Mouse (Mus musculus): Measurements from ENCODE around the gene Ascc3. TPM values are rescaled to one million over a fixed set of nuclear protein-coding genes. Genes with fewer than 3 reads are reported as not detected.

Ascc3 gene
- total RNA-seq, 2 experiments from 2014 or later: 23.4 to 26.9 TPM

DNA sequence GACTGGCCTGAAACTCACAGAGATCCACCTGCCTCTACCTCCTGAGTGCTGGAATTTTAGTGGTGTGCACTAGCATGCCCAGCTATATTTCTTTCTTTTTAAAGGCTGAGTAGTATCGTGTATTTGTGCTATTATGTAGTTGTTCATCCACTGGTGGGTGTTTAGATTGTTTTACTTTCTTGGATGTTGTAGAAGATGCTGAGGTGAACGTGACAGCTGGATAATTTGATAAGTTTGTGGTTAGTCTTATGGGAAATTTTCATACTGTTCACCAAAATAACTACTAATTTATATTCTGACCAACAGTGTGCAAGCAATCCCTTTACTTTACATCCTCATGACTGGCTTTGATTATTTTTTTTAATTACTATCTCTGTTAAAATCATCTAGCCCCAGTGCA, 169.6 kb downstream of the Ascc3 start:
- DNase-seq (ENCODE audit: low spot score in 2 of 2): no peak

GRCm38 (mm10) chr10:50762984-50763383, 170.5 kb downstream of the Ascc3 start:
- DNase-seq (ENCODE audit: low spot score in 2 of 2): peak in 1 of 2 experiments; percentile 24

- no peak for DNase-seq (ENCODE audit: low spot score in 2 of 2)
Observed at GRCm38 (mm10) chr10:50763457-50764310, 171.2 kb downstream of the Ascc3 start.

DNA sequence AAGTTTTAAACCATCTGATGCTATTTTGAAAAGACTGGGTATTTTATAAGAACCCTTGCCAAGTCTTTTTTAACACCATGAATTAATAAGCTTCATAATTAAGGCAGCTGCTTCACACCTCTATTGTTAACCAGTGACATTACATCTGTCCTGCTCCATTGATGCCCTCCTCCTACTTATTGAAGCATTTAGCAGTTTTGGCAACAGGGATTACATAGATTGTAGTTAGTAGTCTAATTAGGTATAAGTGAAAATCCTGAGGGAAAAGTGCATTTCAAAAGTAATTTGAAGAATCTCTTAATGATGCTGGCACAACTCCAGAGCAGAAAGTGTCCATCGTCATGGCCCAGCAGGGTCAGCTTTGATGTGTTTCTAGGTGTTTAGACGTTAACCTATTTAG, 180.3 kb downstream of the Ascc3 start:
- no peak for DNase-seq (ENCODE audit: low spot score in 2 of 2)

DNA sequence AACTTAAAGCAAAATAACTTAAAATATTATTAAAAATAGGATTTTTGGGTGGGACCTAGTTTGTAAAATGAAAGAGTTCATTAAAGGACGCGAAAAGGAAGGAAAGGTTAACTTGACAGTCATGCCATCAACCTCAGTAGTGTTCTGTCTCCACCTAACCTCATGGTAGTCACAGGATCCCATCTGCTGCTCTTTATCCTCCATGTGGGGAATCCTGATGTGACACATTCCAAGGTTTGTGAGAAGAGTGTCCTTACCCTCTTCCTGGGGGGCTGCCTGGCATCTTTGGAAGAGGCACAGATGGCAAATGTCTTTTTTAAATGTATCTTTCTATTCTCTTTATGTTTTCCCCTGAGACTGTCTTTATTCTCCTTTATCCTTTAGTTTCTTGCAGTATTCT, 181.4 kb downstream of the Ascc3 start:
- no peak for DNase-seq (ENCODE audit: low spot score in 2 of 2)

DNA sequence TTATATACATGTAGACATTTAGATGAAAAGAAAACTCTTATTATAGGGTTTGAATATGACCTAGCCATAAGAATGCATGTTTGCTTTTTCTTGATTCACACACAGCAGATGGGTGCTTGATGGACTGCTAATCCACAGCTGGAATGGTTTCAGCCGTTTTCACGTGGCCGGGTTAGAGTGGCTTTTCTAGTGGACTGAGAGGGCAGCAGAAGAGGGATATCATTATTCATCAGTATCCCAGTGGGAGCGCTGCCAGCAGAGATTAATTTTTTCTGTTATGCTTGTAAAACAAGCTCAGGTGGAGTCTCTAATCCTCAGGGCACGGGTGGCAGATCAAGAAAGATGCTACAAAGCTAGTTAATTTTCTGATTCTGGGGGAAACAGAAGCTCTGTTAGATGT, 200.4 kb downstream of the Ascc3 start:
- no peak for DNase-seq (ENCODE audit: low spot score in 2 of 2)

- no peak for DNase-seq (ENCODE audit: low spot score in 2 of 2)
Observed at GRCm38 (mm10) chr10:50801594-50801993, 209.1 kb downstream of the Ascc3 start.

DNA sequence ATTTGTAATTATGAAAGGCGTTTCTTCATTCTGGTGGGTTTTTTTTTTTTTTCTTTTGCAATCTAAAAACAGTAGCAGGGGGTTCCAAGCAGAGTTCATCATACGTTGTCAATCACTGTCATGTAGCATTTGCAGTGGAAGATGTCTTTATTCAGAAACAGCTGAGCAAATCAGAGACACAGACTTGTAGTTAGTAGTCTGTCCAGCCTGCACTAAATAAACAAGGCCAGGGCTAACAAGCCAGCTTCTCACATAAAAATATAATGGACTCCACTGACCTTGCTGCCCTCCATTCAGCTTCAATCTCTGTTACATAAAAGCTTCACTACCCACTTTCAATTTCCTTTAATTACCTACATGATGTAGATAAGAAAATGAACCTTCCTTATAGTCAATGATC, 209.9 kb downstream of the Ascc3 start:
- no peak for DNase-seq (ENCODE audit: low spot score in 2 of 2)

DNA sequence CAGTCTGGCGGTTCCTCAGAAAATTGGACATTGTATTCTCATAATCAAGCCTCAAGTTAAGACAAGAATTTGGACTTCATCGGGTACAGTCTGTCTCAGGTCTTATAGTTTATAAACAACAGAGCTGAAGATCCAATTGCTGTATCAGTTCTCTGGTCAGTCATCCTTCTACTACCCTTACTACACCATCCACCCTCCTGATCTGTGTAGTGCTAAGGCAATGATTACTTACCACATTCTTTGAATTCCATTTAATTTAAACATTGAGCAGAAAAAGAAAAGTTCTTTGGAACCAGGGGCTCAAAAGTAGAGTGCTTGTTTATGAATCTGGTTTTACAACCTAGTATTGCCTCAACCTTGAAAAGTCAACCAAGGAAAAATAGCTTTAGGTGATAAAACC, 213.7 kb downstream of the Ascc3 start:
- DNase-seq (ENCODE audit: low spot score in 2 of 2): no peak

- DNase-seq (ENCODE audit: low spot score in 2 of 2): no peak
Observed at GRCm38 (mm10) chr10:50822363-50822762, 229.9 kb downstream of the Ascc3 start.

GRCm38 (mm10) chr10:50826829-50827228, 234.4 kb downstream of the Ascc3 start:
- DNase-seq (ENCODE audit: low spot score in 2 of 2): no peak

- DNase-seq (ENCODE audit: low spot score in 2 of 2): no peak
Observed at GRCm38 (mm10) chr10:50834533-50834932, 242.1 kb downstream of the Ascc3 start.

DNA sequence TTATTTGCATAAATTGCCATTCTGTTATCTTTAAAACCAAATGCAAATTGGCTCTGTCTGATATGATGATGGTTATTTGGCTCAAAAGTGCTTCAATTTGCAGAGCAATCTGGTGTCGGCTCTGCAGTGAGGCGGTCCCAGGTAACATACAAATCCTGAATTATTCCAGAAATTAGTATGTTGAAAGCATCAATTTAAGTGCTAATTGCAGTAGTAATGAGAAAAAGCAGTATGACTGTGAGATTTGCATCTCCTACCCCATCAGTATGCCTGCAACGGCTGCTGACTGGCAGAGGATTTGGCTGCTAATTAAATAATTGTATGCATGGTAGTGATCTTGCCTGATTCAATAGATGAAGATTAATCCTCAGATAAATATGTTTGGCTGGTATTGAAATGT, 250.9 kb downstream of the Ascc3 start:
- DNase-seq (ENCODE audit: low spot score in 2 of 2): peak in 1 of 2 experiments; percentile 13

- DNase-seq (ENCODE audit: low spot score in 2 of 2): no peak
Observed at GRCm38 (mm10) chr10:50868202-50868601, 275.7 kb downstream of the Ascc3 start.

DNA sequence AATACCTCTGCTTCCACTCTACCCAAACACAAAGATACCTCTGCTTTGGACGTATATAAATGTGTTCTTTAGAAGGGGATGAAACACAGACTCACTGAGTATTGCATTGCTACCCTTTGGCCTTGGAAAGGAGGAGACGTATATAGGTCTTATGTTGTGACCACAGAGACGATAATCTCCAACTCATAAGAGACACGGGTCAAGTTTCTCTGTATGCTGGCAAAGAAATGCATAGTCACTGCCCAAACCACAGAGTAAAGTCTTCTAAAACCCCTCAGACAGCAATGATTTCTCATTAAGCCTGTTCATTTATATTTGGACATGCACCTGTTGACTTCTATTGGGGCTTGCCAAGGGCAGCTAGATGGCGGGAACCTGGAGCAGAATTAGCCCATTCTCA, 284.5 kb downstream of the Ascc3 start:
- no peak for DNase-seq (ENCODE audit: low spot score in 2 of 2)

GRCm38 (mm10) chr10:50881476-50882069, 289.1 kb downstream of the Ascc3 start:
- no peak for DNase-seq (ENCODE audit: low spot score in 2 of 2)

DNA sequence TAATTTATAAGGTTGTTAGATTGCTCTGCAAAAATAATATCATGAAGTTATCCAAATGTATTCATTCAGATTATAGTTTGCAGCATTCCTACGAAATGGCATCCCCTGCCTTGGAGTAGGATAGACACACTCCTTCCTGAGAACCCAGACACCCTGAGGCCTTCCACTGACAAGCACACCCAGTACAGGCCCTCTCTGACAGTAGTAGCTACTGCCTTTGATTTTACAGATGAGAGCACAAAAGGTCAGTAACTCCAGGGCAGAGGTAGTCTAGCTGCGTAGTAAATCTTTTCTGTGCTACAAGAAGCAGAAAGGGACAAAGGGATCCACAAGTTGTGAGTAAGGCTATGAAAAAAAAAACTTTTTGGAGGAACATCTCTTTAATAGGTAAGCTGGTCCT, 289.9 kb downstream of the Ascc3 start:
- no peak for DNase-seq (ENCODE audit: low spot score in 2 of 2)

DNA sequence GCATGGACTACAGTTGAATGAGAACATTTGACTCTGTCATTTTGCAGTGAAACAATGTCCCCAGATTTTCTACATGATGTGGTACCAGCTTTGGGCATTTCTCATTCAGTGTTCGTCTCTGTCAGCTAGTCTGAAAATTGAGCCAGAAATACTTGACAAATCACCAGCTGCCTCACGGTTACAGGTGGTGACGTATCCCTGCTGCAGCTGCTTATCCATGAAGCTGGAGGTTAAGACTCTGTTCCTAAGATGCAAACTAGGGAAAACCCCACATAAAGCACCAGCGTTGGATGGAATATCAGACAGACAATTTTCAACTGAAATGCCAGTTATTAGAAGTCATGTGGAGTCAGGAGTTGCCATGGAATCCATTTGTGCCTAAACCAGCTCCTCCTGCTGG, 293.8 kb downstream of the Ascc3 start:
- DNase-seq (ENCODE audit: low spot score in 2 of 2): no peak

DNA sequence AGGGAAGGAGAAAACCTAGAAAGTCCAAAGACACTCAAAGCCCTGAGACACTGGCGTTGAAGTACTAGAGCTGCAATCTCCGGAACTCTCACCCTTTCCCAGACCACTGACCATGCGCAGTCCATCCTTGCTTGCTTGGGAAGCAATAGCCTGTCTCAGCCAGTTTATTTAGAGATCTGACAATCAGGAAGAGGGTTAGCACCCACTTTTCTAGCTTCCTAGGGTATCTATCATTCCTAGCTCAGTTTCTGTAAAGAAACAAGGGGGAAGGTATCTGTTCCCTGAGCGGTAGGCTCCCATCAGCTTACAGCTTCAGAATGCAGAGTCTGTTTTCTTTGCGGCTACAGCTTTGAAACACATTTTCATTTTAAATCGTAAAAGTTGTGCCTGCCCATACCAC, 298.2 kb downstream of the Ascc3 start:
- no peak for DNase-seq (ENCODE audit: low spot score in 2 of 2)

DNA sequence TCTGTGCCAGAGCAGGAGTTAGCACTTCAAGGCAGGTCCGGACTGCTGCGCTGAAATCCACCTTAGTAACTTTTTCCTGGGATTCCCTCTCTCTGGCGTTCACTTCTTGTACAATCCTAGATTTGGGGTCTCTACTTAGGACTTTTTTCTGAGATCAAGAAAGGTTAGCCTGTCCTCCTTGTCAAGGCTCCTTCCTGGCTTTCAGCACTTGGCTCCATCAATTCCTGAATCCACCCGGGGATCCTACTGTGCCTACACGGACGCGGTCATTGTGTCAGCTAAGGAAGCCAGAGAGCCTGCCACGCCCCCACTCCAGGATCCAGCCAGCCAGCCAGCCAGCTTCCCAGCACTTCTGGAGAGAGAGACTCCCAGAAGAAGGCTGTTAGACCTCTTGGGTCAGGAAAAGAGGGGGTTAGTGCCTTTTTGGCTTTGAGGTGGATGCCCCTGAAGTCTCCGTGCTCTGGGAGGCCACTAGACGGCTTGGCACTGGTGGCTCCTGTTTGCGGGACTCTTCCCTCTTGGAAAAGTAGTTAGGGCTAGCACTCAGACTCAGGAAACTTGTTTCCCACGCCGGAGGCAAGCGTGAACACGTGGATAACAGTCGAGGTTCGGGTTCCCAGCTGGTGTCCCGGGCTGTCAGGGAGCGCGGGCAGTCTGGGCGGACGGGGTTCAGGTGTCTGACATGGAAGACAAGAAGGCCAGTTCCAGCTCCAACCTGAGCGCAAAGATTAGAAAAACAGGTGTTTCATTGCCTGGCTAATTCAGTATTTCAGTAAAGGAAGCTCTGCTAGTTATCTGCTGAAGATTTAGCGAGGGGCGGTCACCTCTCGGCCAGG, 299.6 kb downstream of the Ascc3 start:
- no peak for DNase-seq (ENCODE audit: low spot score in 2 of 2)

GRCm38 (mm10) chr10:50892751-50893320, 300.4 kb downstream of the Ascc3 start:
- DNase-seq (ENCODE audit: low spot score in 2 of 2): no peak

- DNase-seq (ENCODE audit: low spot score in 2 of 2): no peak
Observed at GRCm38 (mm10) chr10:50893546-50893945, 301.1 kb downstream of the Ascc3 start.

All from layer of hippocampus, adult 18-20 months (tissue).